Mouse (Mus musculus) forebrain, embryonic 14.5 days (tissue): ENCODE data around the gene Mical2. TPM values are rescaled to one million over a fixed set of nuclear protein-coding genes. Genes with fewer than 3 reads are reported as not detected.

Experiments
- ATAC-seq: fragments of 200-750 bp; cut with Nextera tagmentation; 2 replicates; pipeline ENCODE4 v1.8.0; 2017; ENCODE audit warnings: mild to moderate bottlenecking, moderate library complexity
- DNase-seq: peaks from one replicate; pipeline ENCODE4 v3.0.0-alpha.2; 2015; ENCODE audit warnings: low spot score
- H3K27ac ChIP-seq: fragments of 300-500 bp; sonication (generic); 2 replicates; pipeline ENCODE4 v1.5.1; 2014; ENCODE audit warnings: low read depth, mild to moderate bottlenecking, control low read depth, low read length, moderate library complexity
- H3K27me3 ChIP-seq: fragments of 300-500 bp; sonication (generic); replicated peaks from 2 replicates; pipeline ENCODE4 v1.6.1; 2014; ENCODE audit warnings: low read length, control low read depth, mixed read lengths; ENCODE audit not compliant: control insufficient read depth, insufficient read depth
- H3K36me3 ChIP-seq: fragments of 300-500 bp; sonication (generic); 2 replicates; pipeline ENCODE4 v1.6.1; 2014; ENCODE audit warnings: low read length, control low read depth; ENCODE audit not compliant: control insufficient read depth, insufficient read depth
- H3K4me1 ChIP-seq: fragments of 300-500 bp; sonication (generic); 2 replicates; pipeline ENCODE4 v1.6.1; 2014; ENCODE audit warnings: antibody characterized with exemption, low read length, control low read depth; ENCODE audit not compliant: control insufficient read depth, insufficient read depth
- H3K4me2 ChIP-seq: fragments of 300-500 bp; sonication (generic); 2 replicates; pipeline ENCODE4 v1.6.1; 2014; ENCODE audit warnings: mild to moderate bottlenecking, control low read depth, low read length
- H3K4me3 ChIP-seq: fragments of 300-500 bp; sonication (generic); 2 replicates; pipeline ENCODE4 v1.5.1; 2014; ENCODE audit warnings: low read depth, low read length, control low read depth
- H3K9ac ChIP-seq: fragments of 300-500 bp; sonication (generic); 2 replicates; pipeline ENCODE4 v1.6.1; 2014; ENCODE audit warnings: mild to moderate bottlenecking, low read length, control low read depth, moderate library complexity
- H3K9me3 ChIP-seq: fragments of 300-500 bp; sonication (generic); replicated peaks from 2 replicates; pipeline ENCODE4 v1.6.1; 2016; ENCODE audit warnings: low read length, control low read depth, mixed read lengths; ENCODE audit not compliant: control insufficient read depth
- WGBS: fragments of 180-500 bp; shearing (Covaris S2); extraction: QIAGEN DNeasy Blood & Tissue Kit; methylation state at CpG from one replicate; pipeline ENCODE4 v1.1.7; 2014; 5-methylcytosine and 5-hydroxymethylcytosine counted together
- polyA plus RNA-seq: library from polyadenylated mRNA; unstranded; fragments of >200 nt; fragmentation: Nextera tagmentation; extraction: Ambion mirVana; gene quantifications from 2 replicates; pipeline ENCODE4 v1.2.1, GENCODE M21; 2014

Mical2 gene
- polyA plus RNA-seq, 1 experiment from 2014 or later: 2.6 TPM

DNA sequence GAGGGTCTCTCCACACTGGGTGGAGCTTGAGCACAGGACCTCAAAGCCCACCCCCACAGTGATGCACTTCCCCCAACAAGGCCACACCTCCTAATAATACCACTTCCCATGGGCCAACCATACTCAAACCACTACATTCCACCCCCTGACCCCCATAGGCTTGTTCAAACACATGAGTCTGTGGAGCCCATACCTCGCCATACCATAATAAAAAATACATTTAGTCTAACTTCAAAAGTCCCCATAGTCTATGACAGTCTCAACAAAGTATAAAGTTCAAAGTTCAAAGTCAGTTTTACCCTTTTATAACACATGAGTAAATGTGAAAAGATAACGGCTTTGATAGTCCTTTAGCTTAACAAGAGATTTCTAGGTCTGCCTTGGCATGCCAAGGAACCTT is 145.7 kb downstream of the Mical2 start:
- Histone ChIP-seq H3K27ac (no peak overlapping the region), H3K36me3 (no peaks in the 10 kb centered on the region), H3K9me3 (no peaks in the 10 kb centered on the region), H3K9ac (no peak overlapping the region), H3K4me1 (no peaks in the 10 kb centered on the region), H3K27me3 (no peaks in the 10 kb centered on the region), H3K4me2 (no peak overlapping the region), H3K4me3 (no peak overlapping the region)
- DNase-seq (no peak), ATAC-seq (no peak)
- 81% methylated on average over 2 of the region's 2 CpGs for WGBS

DNA sequence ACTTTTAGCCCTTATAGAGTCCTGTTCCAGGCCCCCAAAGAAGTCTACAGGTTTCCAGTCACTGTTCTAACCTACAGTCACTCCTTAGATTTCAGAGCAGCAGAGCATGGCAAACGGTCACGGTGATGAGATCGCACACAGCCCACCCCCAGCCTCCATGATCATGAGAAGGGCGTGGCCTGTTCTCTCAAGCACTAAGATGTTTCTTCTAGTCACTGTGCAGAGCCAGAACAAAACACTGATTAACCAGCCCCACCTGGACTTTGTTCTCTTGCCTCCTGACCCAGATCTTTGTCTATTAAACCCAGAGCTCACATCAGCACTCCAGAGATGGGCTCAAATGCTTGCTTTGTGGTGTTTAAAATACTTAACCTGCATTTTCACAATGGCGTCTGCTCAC is 148.4 kb downstream of the Mical2 start:
- WGBS: 87% methylated on average over 5 of the region's 5 CpGs
- no peak for ATAC-seq
- H3K27ac ChIP-seq: no peak overlapping the region
- H3K36me3 ChIP-seq: no peaks in the 10 kb centered on the region
- no peaks in the 10 kb centered on the region for H3K4me1 ChIP-seq
- H3K27me3 ChIP-seq: no peaks in the 10 kb centered on the region
- H3K4me3 ChIP-seq: no peak overlapping the region
- no peaks in the 10 kb centered on the region for H3K9me3 ChIP-seq
- H3K4me2 ChIP-seq: no peak overlapping the region
- no peak for DNase-seq
- no peak overlapping the region for H3K9ac ChIP-seq

- H3K27ac ChIP-seq: no peak overlapping the region
- H3K27me3 ChIP-seq: no peaks in the 10 kb centered on the region
- H3K4me3 ChIP-seq: no peak overlapping the region
- no peaks in the 10 kb centered on the region for H3K9me3 ChIP-seq
- DNase-seq (no peak), ATAC-seq (no peak)
- 88% methylated on average over 9 of the region's 9 CpGs for WGBS
- H3K4me1 ChIP-seq: no peaks in the 10 kb centered on the region
- no peak overlapping the region for H3K4me2 ChIP-seq
- H3K9ac ChIP-seq: no peak overlapping the region
- no peaks in the 10 kb centered on the region for H3K36me3 ChIP-seq
Observed at GRCm38 (mm10) chr7:112375062-112375461, 149.4 kb downstream of the Mical2 start.

GRCm38 (mm10) chr7:112375900-112376299 is 150.2 kb downstream of the Mical2 start:
- Histone ChIP-seq H3K9me3 (no peaks in the 10 kb centered on the region), H3K27me3 (no peaks in the 10 kb centered on the region), H3K36me3 (no peaks in the 10 kb centered on the region), H3K4me1 (no peaks in the 10 kb centered on the region), H3K9ac (no peak overlapping the region), H3K4me3 (no peak overlapping the region), H3K4me2 (no peak overlapping the region), H3K27ac (no peak overlapping the region)
- 74% methylated on average over 5 of the region's 5 CpGs for WGBS
- DNase-seq: no peak
- no peak for ATAC-seq

DNA sequence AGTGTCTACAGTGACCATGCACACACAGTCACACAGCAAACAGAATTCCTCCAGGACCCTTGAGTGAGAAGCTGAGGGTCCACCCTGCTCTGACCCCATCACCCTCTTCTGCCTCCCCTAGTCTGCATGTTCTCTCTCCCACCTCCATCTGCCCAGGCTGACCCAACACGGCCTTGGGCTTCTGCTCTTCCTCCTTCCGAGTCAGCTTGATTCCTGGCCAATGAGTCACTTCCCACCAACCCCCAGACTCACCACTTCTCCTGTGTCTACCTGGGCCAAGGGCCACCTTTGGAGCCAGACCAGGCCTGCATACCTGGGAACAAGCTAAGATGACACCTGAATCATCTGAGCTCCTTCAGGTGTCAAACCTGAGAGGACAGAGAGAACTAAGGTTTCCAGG is 151.0 kb downstream of the Mical2 start:
- no peaks in the 10 kb centered on the region for H3K36me3 ChIP-seq
- H3K27me3 ChIP-seq: no peaks in the 10 kb centered on the region
- H3K4me1 ChIP-seq: no peaks in the 10 kb centered on the region
- no peak overlapping the region for H3K4me3 ChIP-seq
- 89% methylated on average over 2 of the region's 2 CpGs for WGBS
- H3K4me2 ChIP-seq: no peak overlapping the region
- H3K9ac ChIP-seq: no peak overlapping the region
- ATAC-seq: no peak
- H3K27ac ChIP-seq: no peak overlapping the region
- DNase-seq: no peak
- H3K9me3 ChIP-seq: no peaks in the 10 kb centered on the region

- no peak overlapping the region for H3K27ac ChIP-seq
- ATAC-seq (peak; percentile 79), DNase-seq (peak; percentile 93)
- no peak overlapping the region for H3K4me3 ChIP-seq
- H3K4me1 ChIP-seq: no peaks in the 10 kb centered on the region
- WGBS: 36% methylated on average over 8 of the region's 8 CpGs
- H3K36me3 ChIP-seq: no peaks in the 10 kb centered on the region
- H3K4me2 ChIP-seq: no peak overlapping the region
- no peak overlapping the region for H3K9ac ChIP-seq
- no peaks in the 10 kb centered on the region for H3K9me3 ChIP-seq
- H3K27me3 ChIP-seq: no peaks in the 10 kb centered on the region
Observed at GRCm38 (mm10) chr7:112377314-112377713, 151.7 kb downstream of the Mical2 start.

- Histone ChIP-seq H3K9me3 (no peaks in the 10 kb centered on the region), H3K4me1 (no peaks in the 10 kb centered on the region), H3K4me2 (no peak overlapping the region), H3K4me3 (no peak overlapping the region), H3K27me3 (no peaks in the 10 kb centered on the region), H3K9ac (no peak overlapping the region), H3K27ac (no peak overlapping the region), H3K36me3 (no peaks in the 10 kb centered on the region)
- 86% methylated on average over 5 of the region's 5 CpGs for WGBS
- DNase-seq (no peak), ATAC-seq (no peak)
Observed at GRCm38 (mm10) chr7:112378056-112378455, 152.4 kb downstream of the Mical2 start.

GRCm38 (mm10) chr7:112378476-112378875 is 152.8 kb downstream of the Mical2 start:
- Histone ChIP-seq H3K9ac (no peak overlapping the region), H3K4me1 (no peaks in the 10 kb centered on the region), H3K27ac (no peak overlapping the region), H3K4me3 (no peak overlapping the region), H3K36me3 (no peaks in the 10 kb centered on the region), H3K4me2 (no peak overlapping the region), H3K27me3 (no peaks in the 10 kb centered on the region), H3K9me3 (no peaks in the 10 kb centered on the region)
- no peak for DNase-seq
- no peak for ATAC-seq
- 71% methylated on average over 5 of the region's 5 CpGs for WGBS

- H3K4me2 ChIP-seq: no peak overlapping the region
- DNase-seq (no peak), ATAC-seq (no peak)
- H3K9ac ChIP-seq: no peak overlapping the region
- no peak overlapping the region for H3K4me3 ChIP-seq
- H3K27ac ChIP-seq: no peak overlapping the region
- H3K36me3 ChIP-seq: no peaks in the 10 kb centered on the region
- no peaks in the 10 kb centered on the region for H3K27me3 ChIP-seq
- no peaks in the 10 kb centered on the region for H3K9me3 ChIP-seq
- H3K4me1 ChIP-seq: peaks cover 21% of the 10 kb centered on the region
- 76% methylated on average over 5 of the region's 5 CpGs for WGBS
Observed at GRCm38 (mm10) chr7:112386521-112386920, 160.9 kb downstream of the Mical2 start.
